Mouse (Mus musculus) stomach, embryonic 16.5 days (tissue): Measurements from ENCODE around the gene Kdm7a. TPM values are rescaled to one million over a fixed set of nuclear protein-coding genes. Genes with fewer than 3 reads are reported as not detected.

Experiments used
- polyA plus RNA-seq: library from polyadenylated mRNA; unstranded; fragments of >200 nt; fragmentation: Nextera tagmentation; extraction: Ambion mirVana; gene quantifications from 2 replicates; pipeline ENCODE4 v1.2.1, GENCODE M21; 2015

Gene Kdm7a
- polyA plus RNA-seq, 1 experiment from 2014 or later, result 6.6 TPM

Other genes with a start within 250 kb of the Kdm7a start
- gene Parp12, start 88.4 kb downstream of the Kdm7a start, polyA plus RNA-seq, result 7.9 and 9.7 TPM in 2 replicates
- gene Slc37a3, start 170.9 kb upstream of the Kdm7a start, polyA plus RNA-seq, result 40.6 and 42.3 TPM in 2 replicates
- gene Rab19, start 174.4 kb upstream of the Kdm7a start, polyA plus RNA-seq, result 5.2 and 6.5 TPM in 2 replicates
- gene Mkrn1, start 213.7 kb upstream of the Kdm7a start, polyA plus RNA-seq, result 52.3 and 55.6 TPM in 2 replicates